Mouse (Mus musculus) adipocyte (in vitro differentiated cells): Measurements from ENCODE around the gene Rcan1.
"Not testable (repeated sequence)": the region's sequence is repeated elsewhere in the genome, so short reads cannot be mapped to it uniquely, and the experiment has no call there.

ENCODE experiments used
- DNase-seq: peaks from one replicate; pipeline ENCODE4 v3.0.0-alpha.2; 2016; ENCODE audit warnings: low spot score

The Rcan1 gene

DNA sequence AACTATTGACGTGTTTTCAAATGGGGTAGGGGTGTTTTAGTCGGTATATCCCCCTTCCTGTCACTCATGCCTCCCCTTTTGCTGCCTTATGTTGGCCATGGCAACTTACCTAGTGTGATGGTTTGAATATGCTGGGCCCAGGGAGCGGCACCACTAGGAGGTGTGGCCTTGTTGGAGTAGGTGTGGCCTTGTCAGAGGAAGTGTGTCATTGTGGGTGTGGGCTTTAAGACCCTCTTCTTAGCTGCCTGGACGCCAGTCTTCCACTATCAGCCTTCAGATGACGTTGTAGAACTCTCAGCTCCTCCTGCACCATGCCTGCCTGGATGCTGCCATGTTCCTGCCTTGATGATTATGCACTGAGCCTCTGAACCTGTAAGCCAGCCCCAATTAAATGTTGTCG is at the start of gene Rcan1:
Gene Rcan1, minus strand, starts transcription at position 162 of the 400 bp plus-strand sequence.
- DNase-seq = no peak

DNA sequence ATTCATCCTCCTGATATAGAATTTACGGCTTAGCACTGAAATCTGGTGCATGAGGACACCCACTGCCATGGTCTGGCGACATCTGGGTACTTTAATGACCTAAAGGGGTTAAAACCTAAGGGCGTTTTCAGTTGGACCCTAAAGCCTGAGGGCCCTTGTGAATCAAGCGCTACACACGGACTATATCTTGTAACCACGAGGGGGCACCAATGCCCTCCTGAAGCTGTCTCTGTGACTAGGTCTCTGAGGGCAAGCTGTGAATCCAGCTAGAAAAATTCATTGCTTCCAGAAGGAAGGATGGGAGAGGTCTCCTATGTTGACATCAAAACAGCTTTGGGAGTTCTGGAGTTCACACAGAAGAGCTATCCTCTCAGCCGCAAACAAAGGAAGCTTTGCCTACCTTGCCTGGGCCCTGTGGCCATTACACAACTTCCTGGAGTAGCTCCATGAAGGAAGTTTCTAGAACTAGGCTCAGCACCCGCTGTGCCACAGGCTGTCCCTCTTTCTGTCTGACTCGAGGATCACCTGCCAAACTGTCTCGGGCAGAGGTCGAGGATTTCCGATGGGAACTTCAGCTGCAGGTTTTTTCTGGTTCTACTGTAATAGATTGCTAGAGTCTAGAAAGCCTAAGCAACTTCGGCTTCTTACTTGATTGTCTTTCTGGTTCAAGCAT is 49.3 kb upstream of the Rcan1 start:
- DNase-seq = peak; percentile 73

DNA sequence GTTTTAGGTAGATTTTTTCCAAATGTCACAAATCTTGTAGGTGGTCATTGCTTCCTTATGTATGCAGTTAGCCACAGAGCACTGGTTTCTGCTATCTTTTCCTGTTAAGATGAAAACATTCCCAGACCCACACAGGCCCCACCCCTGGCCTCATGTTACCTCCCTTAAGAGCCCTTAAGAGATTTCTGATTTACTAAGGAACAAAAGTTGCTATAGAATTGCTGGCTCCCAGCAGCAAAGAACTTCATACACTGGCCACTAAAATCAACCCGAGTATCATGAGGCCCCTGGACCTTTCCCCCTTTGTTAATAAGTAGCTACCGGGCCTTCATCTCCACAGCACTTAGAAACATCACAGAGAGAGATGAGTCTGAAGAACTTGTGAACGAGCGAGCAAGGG is 48.1 kb upstream of the Rcan1 start:
- no peak for DNase-seq

DNA sequence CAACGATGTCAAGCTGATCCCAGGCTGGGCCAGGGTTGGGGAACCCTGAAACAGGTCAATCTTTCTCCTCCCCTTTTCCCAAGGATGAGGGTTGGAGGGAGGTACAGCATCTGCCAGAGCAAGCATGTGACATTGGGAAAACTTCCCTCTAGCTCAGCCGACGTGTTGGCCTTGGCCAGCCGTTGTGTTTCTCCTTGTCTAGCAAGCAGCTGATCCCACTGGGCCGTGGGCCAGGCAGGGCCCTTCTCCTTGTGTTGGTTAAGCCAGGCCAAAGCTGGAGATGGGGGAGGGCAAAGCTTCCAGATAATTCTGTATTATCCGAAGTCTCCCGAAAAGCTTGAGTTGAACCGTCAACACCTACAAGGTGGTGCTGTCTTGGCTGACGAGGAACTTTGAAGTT is 45.5 kb upstream of the Rcan1 start:
- peak; percentile 76 for DNase-seq

DNA sequence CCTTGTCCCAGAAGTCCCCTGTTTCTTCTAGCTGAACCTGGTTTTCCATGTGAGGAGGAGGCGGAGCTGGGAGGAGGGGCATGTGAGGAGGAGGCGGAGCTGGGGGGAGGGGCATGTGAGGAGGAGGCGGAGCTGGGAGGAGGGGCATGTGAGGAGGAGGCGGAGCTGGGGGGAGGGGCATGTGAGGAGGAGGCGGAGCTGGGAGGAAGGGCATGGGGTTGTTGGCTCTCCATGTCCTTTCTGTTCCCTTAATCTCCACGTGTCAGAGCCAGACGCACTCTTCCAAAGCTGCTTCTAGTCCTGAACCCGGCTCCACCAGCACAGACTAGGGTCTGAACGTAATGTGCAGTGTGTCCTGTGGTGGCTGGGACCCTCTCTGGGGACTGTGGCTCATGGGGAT is 44.2 kb upstream of the Rcan1 start:
- DNase-seq = not testable (repeated sequence)

DNA sequence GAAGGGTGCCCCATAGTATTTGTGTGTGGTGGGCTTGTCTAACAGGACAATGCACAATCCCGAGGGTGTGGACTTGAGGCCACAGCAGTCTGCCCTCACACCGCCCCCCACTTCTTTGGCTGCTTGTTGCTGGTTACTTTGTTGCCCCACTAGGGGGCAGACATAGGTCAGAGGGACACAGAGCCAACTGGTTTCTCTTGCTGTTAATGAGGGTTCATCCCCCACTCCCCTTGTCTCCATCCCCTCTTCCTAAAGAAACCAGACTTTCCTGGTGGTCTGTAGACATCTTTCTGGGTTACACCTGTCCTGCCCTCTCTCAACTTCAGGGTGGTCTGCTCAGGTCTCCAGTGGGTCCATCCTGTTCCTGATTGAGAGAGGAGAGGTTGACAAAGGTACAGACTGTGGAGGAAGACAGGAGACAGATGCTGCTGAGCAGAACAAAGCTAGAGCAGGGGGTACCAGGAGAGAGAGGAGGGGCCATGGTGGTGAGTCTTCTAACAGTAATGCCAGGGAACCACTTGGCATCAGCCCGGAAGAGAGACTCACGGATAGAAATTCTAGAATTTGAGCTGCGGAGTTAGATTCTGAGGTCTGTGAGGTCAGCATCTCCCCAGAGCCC is 41.2 kb upstream of the Rcan1 start:
- DNase-seq = peak; percentile 71

DNA sequence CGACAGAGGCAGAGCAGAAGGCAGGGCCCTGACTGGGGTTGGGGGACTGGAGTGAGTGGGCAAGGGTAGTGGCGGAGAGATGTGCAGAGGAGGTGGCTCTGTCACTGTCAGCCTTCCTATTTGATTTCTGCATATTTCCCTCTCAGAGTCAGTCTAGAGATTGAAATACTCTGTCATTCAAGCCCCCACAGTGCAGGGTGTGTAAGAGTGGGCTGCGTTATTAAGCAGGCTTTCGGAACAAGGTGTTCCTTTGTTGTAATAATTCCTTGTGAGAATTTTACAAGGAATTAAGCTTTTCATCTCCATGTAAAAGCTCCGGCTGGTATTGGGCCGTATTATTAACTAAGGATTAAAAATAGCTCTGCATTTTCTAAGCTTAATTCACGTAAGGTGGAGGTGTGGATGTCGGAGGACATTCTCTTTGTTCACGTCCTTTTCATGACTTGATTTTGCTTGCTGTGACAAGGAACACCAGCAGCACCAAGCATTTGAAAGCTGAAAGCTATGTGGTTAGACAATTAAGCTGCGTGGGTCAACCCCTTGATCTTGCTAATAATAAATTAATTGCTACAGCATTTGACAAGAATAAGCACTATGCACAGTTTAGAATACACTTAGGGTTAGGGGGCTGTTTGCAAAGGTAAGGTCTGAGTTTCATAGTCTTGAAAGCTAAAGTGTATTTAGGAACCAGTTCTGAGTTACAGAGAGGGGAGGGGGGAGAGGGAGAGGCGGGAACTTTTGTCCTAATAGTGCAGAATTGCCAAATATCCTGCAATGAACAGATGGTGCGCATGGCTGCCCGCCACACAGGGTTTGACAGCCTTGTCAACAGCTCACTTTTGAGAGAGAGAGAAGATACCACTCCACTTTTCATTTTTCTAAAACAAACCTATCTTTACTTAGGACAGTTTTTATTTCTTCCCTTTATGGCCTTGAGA is 40.4 kb upstream of the Rcan1 start:
- DNase-seq = peak; percentile 89

DNA sequence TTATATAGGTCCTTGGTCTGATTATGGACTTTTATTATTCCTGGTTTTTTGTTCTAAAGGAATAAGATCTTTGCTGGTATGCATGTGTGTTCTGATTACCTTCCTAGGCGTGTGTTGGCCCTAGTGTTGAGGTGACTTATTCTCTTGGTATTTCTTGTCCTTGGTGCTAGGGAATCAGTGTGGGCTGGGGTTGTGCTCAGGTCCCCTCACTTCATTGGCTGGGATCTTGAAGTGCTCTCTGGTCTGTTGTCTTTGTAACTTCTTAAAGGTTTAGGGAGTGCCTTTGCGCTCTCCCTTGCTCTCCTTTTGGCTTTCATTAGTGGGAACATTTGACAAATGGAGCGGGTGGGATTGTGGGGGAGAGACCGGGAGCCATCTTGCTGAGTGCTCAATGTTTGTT is 36.9 kb upstream of the Rcan1 start:
- no peak for DNase-seq

DNA sequence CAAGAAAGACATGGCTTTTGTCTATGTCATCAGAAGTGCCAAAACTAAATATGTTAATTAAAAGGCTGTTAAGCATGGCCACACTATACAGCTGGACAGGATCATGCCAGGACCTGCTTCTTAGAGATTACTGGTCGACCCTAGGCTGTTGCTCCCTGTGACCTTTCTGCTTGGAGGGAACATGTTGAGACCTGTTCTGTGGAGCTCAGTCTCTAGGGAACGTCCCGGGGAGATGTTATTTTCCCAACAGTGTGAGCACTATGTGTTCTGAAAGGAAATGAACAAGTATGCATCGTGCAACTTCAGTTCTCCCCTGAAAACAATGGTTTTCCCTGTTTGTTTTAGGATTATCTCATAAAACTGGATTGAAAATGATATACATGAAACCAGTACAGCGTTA is 32.4 kb upstream of the Rcan1 start:
- DNase-seq = no peak

DNA sequence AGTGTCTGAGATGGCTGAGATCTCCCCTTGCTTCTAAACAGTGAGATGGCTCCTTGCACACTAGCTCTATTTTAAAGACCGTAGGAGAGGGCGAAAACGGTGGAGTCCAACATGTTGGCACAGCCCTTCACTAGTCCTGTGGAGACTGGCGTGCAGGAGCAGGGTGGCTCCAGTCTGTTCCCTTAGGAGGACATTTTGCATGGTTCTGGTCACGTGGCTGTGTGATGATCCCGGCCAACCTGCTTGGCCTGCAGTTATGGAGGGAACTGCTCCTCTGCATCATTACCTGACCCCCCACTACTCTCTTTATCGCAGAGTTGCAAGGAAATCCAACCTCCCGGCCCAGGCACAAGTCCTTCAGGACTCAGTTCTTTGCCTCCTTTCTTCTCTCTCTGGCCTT is 29.9 kb upstream of the Rcan1 start:
- DNase-seq = no peak

DNA sequence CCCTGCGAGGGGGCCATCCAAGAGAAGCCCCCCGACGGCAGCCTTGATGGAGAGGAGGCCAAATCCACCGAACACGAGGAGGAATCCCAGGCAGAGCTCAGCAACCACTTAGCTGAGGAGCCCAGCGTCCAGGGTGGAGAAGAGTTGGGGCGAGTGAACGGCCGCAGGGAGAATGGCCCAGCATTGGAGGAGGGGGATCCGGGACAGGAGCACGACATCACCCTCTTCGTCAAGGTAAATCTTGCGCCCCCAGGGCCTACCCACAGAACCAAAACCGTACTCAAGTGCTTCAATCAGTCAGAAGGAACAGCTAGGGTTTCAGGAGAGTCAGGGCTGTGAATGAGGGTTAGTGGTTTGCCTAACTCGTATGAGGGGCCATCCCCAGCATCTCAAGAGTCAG is 28.7 kb upstream of the Rcan1 start:
- DNase-seq = no peak

DNA sequence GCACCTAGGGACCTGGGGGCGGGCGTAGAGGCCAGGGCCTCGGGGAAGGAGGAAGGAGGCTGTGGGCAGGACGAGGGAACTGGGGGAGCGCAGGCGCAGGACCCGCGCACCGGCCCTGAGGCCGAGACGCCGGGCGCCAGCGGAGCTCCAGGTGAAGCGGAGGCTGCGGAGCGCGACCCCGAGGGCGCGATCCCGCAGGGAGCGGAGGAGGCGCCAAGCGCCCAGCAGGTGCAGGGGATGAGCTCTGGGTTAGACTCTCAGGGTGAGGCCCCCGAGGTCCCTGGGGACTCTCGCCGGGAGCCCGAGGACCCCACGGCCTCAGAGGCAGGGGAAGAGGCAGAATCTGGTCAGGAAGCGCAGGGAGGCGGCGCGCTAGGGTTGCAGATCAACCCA is 27.9 kb upstream of the Rcan1 start:
- no peak for DNase-seq

DNA sequence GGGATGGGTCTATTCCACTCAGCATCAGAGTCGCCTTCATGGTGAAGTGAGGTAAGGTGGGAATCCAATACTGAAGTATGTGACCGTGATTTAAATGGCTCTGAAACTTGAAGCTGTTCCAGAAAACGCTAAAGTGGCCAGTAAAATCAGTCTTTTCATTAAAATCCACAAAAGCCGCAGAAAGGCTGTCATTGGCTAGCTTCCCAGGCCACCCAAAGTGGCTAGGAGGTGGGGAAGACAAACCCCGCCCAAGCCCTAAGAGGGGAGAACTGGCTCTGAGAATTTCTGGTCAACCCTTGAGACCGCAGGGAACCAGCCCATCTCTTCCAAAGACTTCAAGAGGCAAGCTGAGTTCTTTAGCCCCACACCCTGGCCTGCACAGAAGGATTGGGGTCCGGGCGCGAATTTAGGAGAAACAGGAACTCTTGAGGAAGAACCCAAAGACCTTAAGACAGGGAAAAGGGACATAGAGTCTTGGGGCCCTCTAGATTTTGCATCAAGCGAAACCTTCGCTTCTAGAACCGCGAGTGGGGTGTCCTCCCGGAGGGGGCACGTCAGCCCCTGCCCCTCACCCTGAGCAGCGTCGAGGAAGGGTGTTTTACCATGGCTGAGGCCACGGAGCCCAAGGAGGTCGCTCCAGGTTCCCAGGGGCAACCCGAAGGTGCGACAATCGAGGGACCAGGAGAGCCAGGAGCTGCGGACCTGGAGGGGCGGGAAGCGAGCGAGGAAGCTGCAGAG is 27.4 kb upstream of the Rcan1 start:
- no peak for DNase-seq

DNA sequence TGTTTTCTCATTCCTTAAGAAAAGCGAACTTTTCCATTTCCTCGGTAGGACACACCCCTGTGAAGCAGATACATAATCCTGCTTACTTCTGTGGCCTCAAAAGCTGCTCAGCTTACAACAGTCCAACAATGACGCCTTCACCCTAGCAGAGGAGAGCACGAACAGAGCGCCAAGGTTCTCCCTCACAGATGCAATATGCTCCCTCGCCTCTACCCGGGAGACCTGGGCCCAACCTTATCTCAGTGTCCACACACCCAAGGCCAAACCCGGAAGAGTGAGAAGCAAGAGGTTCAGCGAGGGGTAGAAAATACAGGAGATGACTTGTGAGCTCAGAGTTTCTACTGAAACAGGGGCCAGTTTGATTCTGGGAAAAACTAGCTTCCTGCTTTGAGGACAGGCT is 18.7 kb upstream of the Rcan1 start:
- no peak for DNase-seq

DNA sequence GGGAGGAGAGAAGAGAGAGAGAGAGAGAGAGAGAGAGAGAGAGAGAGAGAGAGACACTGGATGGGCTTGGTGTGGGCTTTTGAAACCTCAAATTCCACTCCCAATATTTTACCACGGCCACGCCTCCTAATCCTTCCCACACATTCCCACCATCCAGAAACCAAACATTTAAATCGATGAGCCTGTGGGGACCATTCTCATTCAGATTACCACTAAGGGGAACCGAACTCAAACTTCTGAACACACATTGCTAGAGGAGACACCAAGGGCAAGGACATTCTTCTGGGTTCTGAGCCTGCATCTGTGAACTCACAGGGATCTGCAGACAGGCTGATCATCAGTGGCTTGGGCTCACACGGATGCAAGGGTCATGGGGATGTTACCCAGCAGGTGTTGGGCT is 17.8 kb upstream of the Rcan1 start:
- DNase-seq = no peak

DNA sequence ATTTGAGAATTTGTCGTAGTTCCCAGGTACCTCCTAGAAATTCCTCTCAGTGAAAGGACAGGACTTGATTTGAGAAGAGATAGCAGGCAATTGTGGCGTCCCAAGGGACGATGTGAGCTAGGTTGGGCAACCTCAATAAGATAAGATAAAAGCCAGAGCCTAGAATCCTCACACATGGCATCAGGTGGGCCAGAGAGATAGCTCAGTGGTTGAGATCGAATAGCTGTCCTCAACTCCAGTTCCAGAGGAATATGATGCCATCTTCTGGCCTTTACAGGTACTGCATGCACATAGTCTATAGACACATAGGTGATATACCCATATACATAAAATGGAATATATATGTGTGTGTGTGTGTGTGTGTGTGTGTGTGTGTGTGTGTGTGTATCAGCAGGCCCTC is 16.8 kb upstream of the Rcan1 start:
- DNase-seq = peak; percentile 31

DNA sequence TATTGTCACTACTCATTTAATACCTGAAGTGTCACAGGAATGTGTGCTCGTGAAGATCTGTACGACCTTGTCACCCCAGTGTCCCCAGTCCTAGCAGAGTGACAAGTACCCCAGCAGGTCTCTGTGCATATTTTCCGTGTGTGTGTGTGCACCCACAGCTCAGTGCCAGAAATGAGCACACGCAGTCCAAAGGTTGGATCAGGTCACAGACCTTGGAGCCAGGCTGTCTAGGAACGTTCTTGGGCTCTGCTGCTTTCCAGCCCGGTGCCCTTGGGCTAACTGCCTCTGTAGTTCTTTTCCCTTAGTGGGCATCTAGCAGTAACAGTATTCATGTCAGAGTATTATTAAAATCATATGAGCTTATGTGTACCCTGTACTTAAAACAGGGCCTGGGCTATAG is 16.4 kb upstream of the Rcan1 start:
- no peak for DNase-seq

DNA sequence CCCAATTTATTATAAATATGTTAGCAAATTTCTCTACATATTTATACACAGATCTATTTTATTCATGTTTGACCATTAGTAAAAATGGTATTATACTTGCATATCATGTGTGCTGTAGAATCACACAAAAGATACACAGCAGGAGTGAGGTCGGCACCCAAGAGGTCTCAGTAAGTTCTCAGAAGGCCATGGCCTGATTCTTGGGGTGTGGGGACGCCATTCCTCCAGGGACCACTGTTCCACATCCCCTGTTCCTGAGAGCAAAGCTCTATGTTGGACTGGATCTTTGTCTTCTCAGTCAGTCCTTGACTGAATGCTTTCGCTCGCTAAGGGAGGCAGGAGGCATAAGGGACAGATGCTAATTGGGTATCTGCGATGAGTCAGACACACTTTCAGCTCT is 14.8 kb upstream of the Rcan1 start, which contains the start of gene Clic6:
Gene Clic6, plus strand, starts transcription at position 301 of the 400 bp plus-strand sequence.
- no peak for DNase-seq

DNA sequence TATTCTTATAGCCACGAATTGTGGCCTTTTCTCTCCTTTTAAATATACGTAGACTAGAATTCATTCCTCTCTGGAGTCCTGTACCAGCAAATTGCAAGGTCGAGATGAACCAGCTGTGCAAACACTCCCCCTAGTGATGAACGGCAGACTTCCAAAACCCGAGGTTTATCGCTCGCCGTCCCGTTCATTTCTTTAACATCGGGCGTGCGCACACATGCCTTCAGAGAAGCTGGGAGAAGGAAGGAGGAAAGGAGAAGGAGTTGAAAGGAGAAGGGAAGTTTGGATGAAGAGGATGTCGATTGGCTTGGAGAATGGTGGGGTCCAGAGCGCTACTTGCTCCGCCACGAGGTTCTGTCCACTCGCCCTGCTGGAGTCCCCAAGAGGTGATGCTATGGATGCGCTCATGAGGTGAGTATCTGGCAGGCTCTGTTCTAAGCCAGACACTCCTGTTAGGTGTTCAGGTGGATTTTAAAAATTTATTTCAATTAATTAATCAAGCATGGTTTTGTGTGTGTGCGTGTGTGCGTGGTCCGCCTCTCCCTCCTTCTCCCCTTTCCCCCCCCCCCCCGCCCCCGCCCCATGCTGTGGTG is 8.0 kb upstream of the Rcan1 start:
- peak; percentile 56 for DNase-seq

DNA sequence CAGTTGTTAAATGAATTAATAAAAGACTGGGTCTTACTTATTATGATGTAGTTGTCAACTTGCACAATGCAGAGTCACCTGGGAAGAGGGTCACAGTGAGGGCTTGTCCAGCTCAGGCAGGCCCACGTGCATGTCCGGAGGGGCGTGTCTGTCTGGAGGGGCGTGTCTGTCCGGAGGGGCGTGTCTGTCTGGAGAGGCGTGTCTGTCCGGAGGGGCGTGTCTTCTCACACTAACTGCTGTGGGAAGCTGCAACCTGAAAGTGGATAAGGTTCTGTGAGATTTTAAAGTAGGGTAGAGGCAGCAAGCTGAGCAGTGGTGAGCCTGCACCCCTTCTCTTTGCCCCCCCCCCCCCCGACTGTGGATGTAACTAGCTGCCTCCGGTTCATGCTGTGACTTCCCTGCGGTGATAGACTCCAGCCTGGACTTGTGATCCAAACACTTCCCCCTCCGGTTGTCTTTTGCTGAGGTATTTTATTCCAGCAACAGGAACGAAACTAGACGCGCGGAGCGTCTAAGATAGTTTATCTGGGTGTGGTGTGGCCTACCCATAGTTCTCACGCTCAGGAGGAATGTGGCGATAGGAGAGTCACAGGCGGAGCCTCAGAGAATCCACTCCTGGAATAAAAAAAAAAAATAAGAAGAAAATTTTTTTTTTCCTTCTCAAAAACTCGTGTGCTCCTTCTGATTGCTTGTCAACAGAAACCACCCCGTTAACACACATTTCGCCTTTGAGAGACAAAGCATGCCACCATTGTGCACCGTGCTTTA is 4.6 kb upstream of the Rcan1 start:
- DNase-seq = no peak

DNA sequence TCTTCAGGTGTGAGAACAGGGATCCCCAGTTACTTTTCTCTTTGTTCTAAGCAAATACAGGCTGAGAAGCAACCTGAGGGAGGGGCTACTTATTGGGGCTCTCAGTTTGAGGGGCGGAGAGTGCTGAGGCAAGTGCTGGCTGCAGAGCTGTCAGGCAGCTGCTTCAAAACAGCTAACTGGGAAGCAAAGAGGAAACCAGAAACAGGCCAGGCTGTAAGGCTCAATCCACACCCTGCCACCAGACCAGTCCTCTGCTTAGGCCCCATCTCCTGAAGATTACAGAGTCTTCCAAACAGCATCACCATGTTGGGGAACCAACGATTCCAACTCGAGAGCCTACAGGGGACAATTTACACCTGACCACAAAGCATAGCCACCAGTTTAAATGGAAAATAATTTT is 2.2 kb upstream of the Rcan1 start:
- no peak for DNase-seq
